Mouse (Mus musculus) kidney, adult 2 months (tissue): ENCODE measurements around the gene Klhl3.

Experiments used
- CTCF ChIP-seq: fragments of 200-500 bp; conservative IDR thresholded peaks from 2 replicates; pipeline ENCODE4 v1.5.1; 2011; ENCODE audit warnings: low read depth, mild to moderate bottlenecking, control low read depth, low read length, moderate library complexity, mixed read lengths; ENCODE audit not compliant: insufficient read depth, insufficient read length
- POLR2A ChIP-seq: fragments of 200-500 bp; IDR thresholded peaks from one replicate; pipeline ENCODE4 v1.6.1; 2011; ENCODE audit warnings: low read depth, low read length, control low read depth

DNA sequence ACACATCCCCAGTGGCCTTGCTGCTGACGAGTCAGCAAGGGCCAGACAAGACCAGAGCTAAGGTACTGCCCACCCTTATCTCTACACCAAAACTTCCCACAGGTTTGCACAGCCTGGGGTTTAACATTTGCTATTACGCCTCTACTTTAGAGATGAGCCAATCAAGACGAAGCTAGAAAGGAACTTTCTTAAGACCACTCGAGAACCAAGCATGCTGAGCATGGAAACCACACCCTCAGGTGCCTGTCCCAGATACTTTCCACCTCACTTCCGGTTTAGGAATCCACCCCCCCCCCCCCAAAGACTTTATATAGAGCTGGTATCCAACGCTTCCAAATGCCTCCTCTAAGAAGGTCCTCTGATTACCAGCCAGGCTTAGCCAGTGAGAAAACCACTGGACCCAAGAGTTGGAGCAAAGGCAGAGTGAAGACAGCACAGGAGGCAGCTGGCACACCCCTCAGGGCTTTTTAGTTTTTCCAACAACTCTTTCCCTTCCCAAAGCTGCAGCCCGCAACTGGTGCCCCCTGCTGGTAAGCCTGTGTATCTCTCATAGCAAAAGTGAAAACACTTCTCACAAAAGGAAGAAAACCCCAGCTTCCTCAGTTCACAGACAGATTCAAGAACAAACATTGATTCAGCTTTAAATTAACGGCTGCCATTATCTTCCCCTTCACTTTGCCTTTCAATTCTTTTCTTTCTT lies 4.1 kb upstream of the Klhl3 start:
- TF ChIP-seq POLR2A = no peak
- peak; percentile 66 for TF ChIP-seq CTCF
